Mouse (Mus musculus) spleen, adult 2 months (tissue): ENCODE measurements around the gene Shc4.

Source experiments
- CTCF ChIP-seq: fragments of 200-500 bp; IDR thresholded peaks from 2 replicates; pipeline ENCODE4 v1.5.1; 2011; ENCODE audit warnings: mild to moderate bottlenecking, inconsistent platforms; ENCODE audit not compliant: insufficient read depth, insufficient read length, insufficient replicate concordance; ENCODE audit errors: extremely low read depth
- POLR2A ChIP-seq: fragments of 200-500 bp; IDR thresholded peaks from 2 replicates; pipeline ENCODE4 v1.6.1; 2011; ENCODE audit warnings: low read depth, low read length, inconsistent platforms

DNA sequence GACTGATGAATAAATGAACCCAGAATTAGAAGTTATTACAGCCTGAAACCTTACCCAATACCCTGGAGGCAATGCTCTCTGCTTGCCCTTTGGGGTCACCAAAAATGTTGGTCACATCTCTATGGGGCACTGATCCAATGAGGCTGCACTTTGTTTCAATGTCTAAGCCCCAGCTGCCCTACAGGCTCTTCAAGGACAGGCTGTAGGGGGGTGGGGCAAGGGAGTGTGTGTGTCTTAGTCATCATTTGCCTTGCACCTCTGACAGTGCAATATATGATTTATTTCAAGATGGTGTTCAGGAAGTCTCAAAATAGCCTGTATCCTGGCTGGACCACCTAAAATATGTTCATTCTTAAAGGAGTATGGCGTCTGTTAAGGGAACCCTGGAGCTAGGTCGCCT lies 22.3 kb downstream of the Shc4 start:
- no peak for TF ChIP-seq CTCF
- TF ChIP-seq POLR2A, result no peak
